Mouse (Mus musculus) forebrain, embryonic 14.5 days (tissue): Measurements from ENCODE around the gene Dennd6b. TPM values are rescaled to one million over a fixed set of nuclear protein-coding genes. Genes with fewer than 3 reads are reported as not detected.

Experiments
- ATAC-seq: fragments of 200-750 bp; cut with Nextera tagmentation; 2 replicates; pipeline ENCODE4 v1.8.0; 2017; ENCODE audit warnings: mild to moderate bottlenecking, moderate library complexity
- DNase-seq: peaks from one replicate; pipeline ENCODE4 v3.0.0-alpha.2; 2015; ENCODE audit warnings: low spot score
- H3K27ac ChIP-seq: fragments of 300-500 bp; sonication (generic); 2 replicates; pipeline ENCODE4 v1.5.1; 2014; ENCODE audit warnings: low read depth, mild to moderate bottlenecking, control low read depth, low read length, moderate library complexity
- H3K27me3 ChIP-seq: fragments of 300-500 bp; sonication (generic); replicated peaks from 2 replicates; pipeline ENCODE4 v1.6.1; 2014; ENCODE audit warnings: low read length, control low read depth, mixed read lengths; ENCODE audit not compliant: control insufficient read depth, insufficient read depth
- H3K36me3 ChIP-seq: fragments of 300-500 bp; sonication (generic); 2 replicates; pipeline ENCODE4 v1.6.1; 2014; ENCODE audit warnings: low read length, control low read depth; ENCODE audit not compliant: control insufficient read depth, insufficient read depth
- H3K4me1 ChIP-seq: fragments of 300-500 bp; sonication (generic); 2 replicates; pipeline ENCODE4 v1.6.1; 2014; ENCODE audit warnings: antibody characterized with exemption, low read length, control low read depth; ENCODE audit not compliant: control insufficient read depth, insufficient read depth
- H3K4me2 ChIP-seq: fragments of 300-500 bp; sonication (generic); 2 replicates; pipeline ENCODE4 v1.6.1; 2014; ENCODE audit warnings: mild to moderate bottlenecking, control low read depth, low read length
- H3K4me3 ChIP-seq: fragments of 300-500 bp; sonication (generic); 2 replicates; pipeline ENCODE4 v1.5.1; 2014; ENCODE audit warnings: low read depth, low read length, control low read depth
- H3K9ac ChIP-seq: fragments of 300-500 bp; sonication (generic); 2 replicates; pipeline ENCODE4 v1.6.1; 2014; ENCODE audit warnings: mild to moderate bottlenecking, low read length, control low read depth, moderate library complexity
- H3K9me3 ChIP-seq: fragments of 300-500 bp; sonication (generic); replicated peaks from 2 replicates; pipeline ENCODE4 v1.6.1; 2016; ENCODE audit warnings: low read length, control low read depth, mixed read lengths; ENCODE audit not compliant: control insufficient read depth
- WGBS: fragments of 180-500 bp; shearing (Covaris S2); extraction: QIAGEN DNeasy Blood & Tissue Kit; methylation state at CpG from one replicate; pipeline ENCODE4 v1.1.7; 2014; 5-methylcytosine and 5-hydroxymethylcytosine counted together
- polyA plus RNA-seq: library from polyadenylated mRNA; unstranded; fragments of >200 nt; fragmentation: Nextera tagmentation; extraction: Ambion mirVana; gene quantifications from 2 replicates; pipeline ENCODE4 v1.2.1, GENCODE M21; 2014

Dennd6b gene
- polyA plus RNA-seq, 1 experiment from 2014 or later: 39.0 TPM

GRCm38 (mm10) chr15:89211716-89212461 is 15.6 kb upstream of the Dennd6b start:
- H3K27me3 ChIP-seq: no peaks in the 10 kb centered on the region
- ATAC-seq: 0 out of 2 replicates have a peak, but pooled peaks have one; percentile 1
- no peak for DNase-seq

DNA sequence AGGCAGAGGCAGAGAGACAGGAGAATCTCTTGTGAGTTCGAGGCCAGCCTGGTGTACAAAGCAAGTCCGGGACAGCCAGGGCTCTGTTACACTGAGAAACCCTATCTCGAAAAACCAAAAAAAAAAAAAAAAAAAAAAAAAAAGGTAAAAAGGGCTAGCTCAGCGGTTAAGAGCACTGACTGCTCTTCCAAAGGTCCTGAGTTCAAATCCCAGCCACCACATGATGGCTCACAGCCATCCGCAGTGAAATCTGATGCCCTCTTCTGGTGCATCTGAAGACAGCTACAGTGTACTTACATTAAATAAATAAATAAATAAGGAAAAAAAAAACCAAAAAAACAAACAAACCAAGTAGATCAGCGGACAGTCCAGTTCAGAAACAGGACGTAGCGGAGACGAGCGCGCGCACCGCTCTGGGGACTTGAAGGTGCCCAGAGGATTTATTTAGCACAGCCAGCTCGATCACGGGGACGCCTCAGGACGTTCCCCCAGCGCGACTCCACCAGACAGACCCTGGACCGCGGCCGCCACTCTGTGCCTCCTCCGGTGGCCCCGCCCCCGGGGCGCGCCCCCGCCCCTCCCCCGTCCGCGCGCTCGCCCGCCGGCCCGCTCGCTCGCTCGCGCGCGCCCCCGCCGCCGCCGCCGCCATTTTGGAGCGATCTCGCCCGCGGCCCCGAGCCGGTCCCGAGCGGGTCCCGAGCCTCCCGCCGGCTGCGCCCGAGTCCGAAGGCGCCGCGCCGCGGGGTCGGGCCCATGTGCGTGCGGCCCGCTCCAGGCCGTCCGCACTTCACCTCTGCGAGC is 14.8 kb upstream of the Dennd6b start, which contains the start of gene Ppp6r2:
Gene Ppp6r2 (plus strand): TSS at position 639 of the 801 bp plus-strand sequence.
- WGBS: 3% methylated on average over 57 of the region's 73 CpGs
- peak within 1 kb of the TSS; percentile 65 for H3K4me2 ChIP-seq
- no peaks in the 10 kb centered on the region for H3K9me3 ChIP-seq
- peak within 1 kb of the TSS; percentile 89 for H3K27ac ChIP-seq
- peak within 1 kb of the TSS; percentile 99 for H3K9ac ChIP-seq
- H3K4me1 ChIP-seq: peaks cover 15% of the 10 kb centered on the region
- peak within 1 kb of the TSS; percentile 99 for H3K4me3 ChIP-seq
- H3K27me3 ChIP-seq: no peaks in the 10 kb centered on the region
- DNase-seq (peak; percentile 88), ATAC-seq (peak; percentile 84)
- 0 out of 2 replicates have a peak, but pooled peaks cover 3% of the 10 kb centered on the region for H3K36me3 ChIP-seq

More at GRCm38 (mm10) chr15:89211716-89212461, 15.6 kb upstream of the Dennd6b start:
- peak overlapping the region; percentile 99 for H3K4me3 ChIP-seq
- no peaks in the 10 kb centered on the region for H3K9me3 ChIP-seq
- H3K9ac ChIP-seq: peak overlapping the region; percentile 99
- peak overlapping the region; percentile 89 for H3K27ac ChIP-seq
- H3K4me1 ChIP-seq: peaks cover 15% of the 10 kb centered on the region
- peaks cover 11% of the 10 kb centered on the region for H3K36me3 ChIP-seq
- 1% methylated on average over 35 of the region's 35 CpGs for WGBS
- peak overlapping the region; percentile 65 for H3K4me2 ChIP-seq

DNA sequence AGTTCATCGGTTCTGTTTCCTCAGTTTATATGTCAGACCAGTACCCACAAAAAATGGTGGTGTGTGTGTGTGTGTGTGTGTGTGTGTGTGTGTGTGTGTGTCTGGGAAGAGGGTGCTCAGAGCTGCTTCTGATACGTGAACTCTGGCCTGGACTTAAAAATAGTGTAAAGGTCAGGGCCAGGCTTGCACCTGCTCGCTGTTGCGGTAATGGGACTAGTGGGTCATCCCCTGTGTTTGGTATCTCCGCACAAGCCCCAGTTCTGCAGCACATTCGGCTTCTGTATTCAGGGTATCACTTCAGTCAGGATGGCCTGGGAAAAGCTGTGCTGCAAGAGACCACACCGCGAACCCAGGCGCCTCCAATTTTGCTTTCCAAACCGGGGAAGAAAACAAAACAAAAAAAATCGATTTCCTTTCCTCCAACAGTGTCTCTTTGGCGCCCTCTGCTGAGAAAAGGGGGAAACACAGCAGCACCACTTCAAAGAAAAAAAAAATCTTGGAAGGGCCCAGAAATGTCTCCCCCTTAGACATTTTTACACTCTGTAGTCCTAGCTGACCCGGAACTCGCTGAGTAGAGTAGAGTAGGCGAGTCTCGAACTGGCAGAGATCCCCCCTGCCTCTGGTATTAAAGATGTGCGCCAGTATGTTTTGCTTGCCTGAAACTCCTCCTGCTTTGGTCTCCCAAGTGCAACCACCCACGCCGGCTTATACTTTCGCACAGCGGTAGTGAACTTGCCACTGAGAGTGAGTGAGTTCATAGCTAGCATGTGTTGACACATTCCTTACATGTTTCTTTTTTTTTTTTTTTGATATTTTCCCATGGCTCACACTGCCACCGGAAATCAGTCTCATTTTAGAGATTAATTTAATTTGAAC is 13.8 kb upstream of the Dennd6b start:
- peak; percentile 22; the same call in 1 of the 2 replicates for ATAC-seq
- Histone ChIP-seq H3K27me3 (no peaks in the 10 kb centered on the region), H3K4me2 (peak overlapping the region; percentile 42), H3K36me3 (no peaks in the 10 kb centered on the region), H3K4me3 (peak overlapping the region; percentile 15), H3K4me1 (peaks cover 15% of the 10 kb centered on the region), H3K9me3 (no peaks in the 10 kb centered on the region), H3K27ac (peak overlapping the region; percentile 56; the same call in 1 of the 2 replicates), H3K9ac (peak overlapping the region; percentile 38; the same call in 1 of the 2 replicates)
- peak; percentile 95 for DNase-seq
- 20% methylated on average over 22 of the region's 22 CpGs for WGBS

DNA sequence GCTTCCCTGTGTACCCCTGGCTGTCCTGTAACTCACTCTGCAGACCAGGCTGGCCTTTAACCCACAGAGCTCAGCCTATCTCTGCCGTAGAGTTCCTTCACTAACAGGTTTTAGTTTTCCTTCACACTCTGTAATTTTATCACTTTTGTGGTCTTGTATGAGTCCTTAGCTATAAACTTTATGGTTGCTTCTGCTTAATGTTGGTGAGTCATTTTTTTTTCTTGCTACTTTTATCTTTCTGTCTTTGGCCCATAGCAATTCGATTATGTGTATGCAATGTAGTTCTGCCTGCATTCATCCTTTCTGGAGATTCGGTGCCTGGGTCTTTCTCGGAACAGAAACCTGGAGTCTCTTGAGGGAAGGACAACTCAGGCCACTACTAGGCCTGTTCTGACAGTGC is 11.2 kb upstream of the Dennd6b start:
- 88% methylated on average over 4 of the region's 4 CpGs for WGBS
- Histone ChIP-seq H3K9ac (no peak overlapping the region), H3K27ac (no peak overlapping the region), H3K27me3 (no peaks in the 10 kb centered on the region), H3K9me3 (no peaks in the 10 kb centered on the region), H3K4me3 (no peak overlapping the region), H3K36me3 (no peaks in the 10 kb centered on the region), H3K4me2 (no peak overlapping the region), H3K4me1 (peaks cover 3% of the 10 kb centered on the region)
- ATAC-seq (no peak), DNase-seq (no peak)

DNA sequence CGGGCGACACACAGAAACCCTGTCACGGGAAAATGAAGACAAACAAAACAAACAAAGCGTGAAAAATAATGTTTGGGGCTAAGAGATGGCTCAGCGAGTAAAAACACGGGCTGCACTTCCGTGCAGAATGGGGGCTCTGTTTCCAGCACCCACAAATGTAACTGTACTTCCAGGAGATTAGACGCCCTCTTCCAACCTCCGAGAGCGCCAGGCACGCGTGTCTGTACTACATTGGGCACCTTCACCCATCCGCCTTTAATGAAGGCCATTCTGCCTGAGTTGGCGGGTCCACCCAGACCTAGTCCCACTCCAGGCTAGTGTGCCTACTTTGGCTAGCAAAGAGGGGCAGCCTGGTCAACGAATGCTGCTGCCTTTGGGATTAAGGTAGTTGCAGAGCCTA is 760 bp upstream of the Dennd6b start:
- no peaks in the 10 kb centered on the region; the same call in 1 of the 2 replicates for H3K9me3 ChIP-seq
- no peak for ATAC-seq

GRCm38 (mm10) chr15:89195690-89196312 is 495 bp downstream of the Dennd6b start:
- ATAC-seq: peak; percentile 94
- Histone ChIP-seq H3K27me3 (no peaks in the 10 kb centered on the region), H3K9ac (peak overlapping the region; percentile 97), H3K4me1 (peaks cover 11% of the 10 kb centered on the region), H3K36me3 (peaks cover 2% of the 10 kb centered on the region; the same call in 1 of the 2 replicates), H3K4me2 (peak overlapping the region; percentile 73), H3K4me3 (peak overlapping the region; percentile 92), H3K9me3 (no peaks in the 10 kb centered on the region), H3K27ac (peak overlapping the region; percentile 98)
- peak; percentile 92 for DNase-seq
- WGBS: under 1% methylated on average over 25 of the region's 25 CpGs

More for the DNA sequence above, 760 bp upstream of the Dennd6b start:
- Histone ChIP-seq H3K4me3 (peak overlapping the region; percentile 92), H3K4me2 (peak overlapping the region; percentile 73), H3K4me1 (peaks cover 11% of the 10 kb centered on the region), H3K36me3 (no peaks in the 10 kb centered on the region), H3K27ac (0 out of 2 replicates have a peak overlapping the region, but pooled peaks have one; percentile 98), H3K9ac (peak overlapping the region; percentile 97), H3K27me3 (no peaks in the 10 kb centered on the region)
- no peak for DNase-seq
- WGBS: 71% methylated on average over 15 of the region's 15 CpGs

DNA sequence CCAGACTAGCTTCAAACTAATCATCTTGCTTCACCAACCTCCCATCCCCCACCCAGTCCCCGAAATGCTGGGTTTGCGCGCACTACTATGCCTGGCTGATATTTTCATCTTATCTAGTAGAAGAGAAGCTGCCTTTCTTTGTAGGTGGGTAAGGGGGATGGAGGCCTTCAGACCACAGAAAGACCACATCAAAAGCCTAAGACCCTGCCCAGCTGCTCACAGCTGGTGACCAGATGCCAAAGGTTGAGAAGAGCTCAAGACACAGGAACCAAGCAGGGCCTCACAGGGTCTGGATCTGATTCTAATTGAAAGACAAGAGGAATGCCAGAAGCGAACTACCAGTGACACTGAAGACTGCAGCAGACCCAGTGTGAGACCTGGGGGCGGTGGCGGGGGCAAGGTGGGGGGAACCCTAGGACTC is 1.0 kb downstream of the Dennd6b start:
- H3K27ac ChIP-seq: peak overlapping the region; percentile 98
- H3K4me3 ChIP-seq: peak overlapping the region; percentile 92
- no peak for ATAC-seq
- no peak for DNase-seq
- H3K9ac ChIP-seq: peak overlapping the region; percentile 97
- 42% methylated on average over 6 of the region's 6 CpGs for WGBS
- peaks cover 6% of the 10 kb centered on the region; the same call in 1 of the 2 replicates for H3K36me3 ChIP-seq
- H3K27me3 ChIP-seq: no peaks in the 10 kb centered on the region
- H3K9me3 ChIP-seq: no peaks in the 10 kb centered on the region
- H3K4me2 ChIP-seq: peak overlapping the region; percentile 73
- peaks cover 11% of the 10 kb centered on the region for H3K4me1 ChIP-seq

- H3K36me3 ChIP-seq: peaks cover 44% of the 10 kb centered on the region
Measured at GRCm38 (mm10) chr15:89184937-89185227, 11.4 kb downstream of the Dennd6b start.

More at GRCm38 (mm10) chr15:89184937-89185227, 11.4 kb downstream of the Dennd6b start:
- Histone ChIP-seq H3K9me3 (no peaks in the 10 kb centered on the region), H3K4me3 (no peak overlapping the region), H3K27ac (peak overlapping the region; percentile 44; the same call in 1 of the 2 replicates), H3K27me3 (no peaks in the 10 kb centered on the region), H3K9ac (no peak overlapping the region), H3K4me1 (peaks cover 27% of the 10 kb centered on the region), H3K4me2 (no peak overlapping the region)
- no peak for DNase-seq
- no peak for ATAC-seq
- WGBS: 68% methylated on average over 5 of the region's 5 CpGs
